Mouse (Mus musculus) forebrain, embryonic 14.5 days (tissue): ENCODE results near the gene Il1rapl2. TPM values are rescaled to one million over a fixed set of nuclear protein-coding genes. Genes with fewer than 3 reads are reported as not detected.

Source experiments
- ATAC-seq: fragments of 200-750 bp; cut with Nextera tagmentation; 2 replicates; pipeline ENCODE4 v1.8.0; 2017; ENCODE audit warnings: mild to moderate bottlenecking, moderate library complexity
- DNase-seq: peaks from one replicate; pipeline ENCODE4 v3.0.0-alpha.2; 2015; ENCODE audit warnings: low spot score
- H3K27ac ChIP-seq: fragments of 300-500 bp; sonication (generic); 2 replicates; pipeline ENCODE4 v1.5.1; 2014; ENCODE audit warnings: low read depth, mild to moderate bottlenecking, control low read depth, low read length, moderate library complexity
- H3K27me3 ChIP-seq: fragments of 300-500 bp; sonication (generic); replicated peaks from 2 replicates; pipeline ENCODE4 v1.6.1; 2014; ENCODE audit warnings: low read length, control low read depth, mixed read lengths; ENCODE audit not compliant: control insufficient read depth, insufficient read depth
- H3K36me3 ChIP-seq: fragments of 300-500 bp; sonication (generic); 2 replicates; pipeline ENCODE4 v1.6.1; 2014; ENCODE audit warnings: low read length, control low read depth; ENCODE audit not compliant: control insufficient read depth, insufficient read depth
- H3K4me1 ChIP-seq: fragments of 300-500 bp; sonication (generic); 2 replicates; pipeline ENCODE4 v1.6.1; 2014; ENCODE audit warnings: antibody characterized with exemption, low read length, control low read depth; ENCODE audit not compliant: control insufficient read depth, insufficient read depth
- H3K4me2 ChIP-seq: fragments of 300-500 bp; sonication (generic); 2 replicates; pipeline ENCODE4 v1.6.1; 2014; ENCODE audit warnings: mild to moderate bottlenecking, control low read depth, low read length
- H3K4me3 ChIP-seq: fragments of 300-500 bp; sonication (generic); 2 replicates; pipeline ENCODE4 v1.5.1; 2014; ENCODE audit warnings: low read depth, low read length, control low read depth
- H3K9ac ChIP-seq: fragments of 300-500 bp; sonication (generic); 2 replicates; pipeline ENCODE4 v1.6.1; 2014; ENCODE audit warnings: mild to moderate bottlenecking, low read length, control low read depth, moderate library complexity
- H3K9me3 ChIP-seq: fragments of 300-500 bp; sonication (generic); replicated peaks from 2 replicates; pipeline ENCODE4 v1.6.1; 2016; ENCODE audit warnings: low read length, control low read depth, mixed read lengths; ENCODE audit not compliant: control insufficient read depth
- whole genome bisulfite sequencing: fragments of 180-500 bp; shearing (Covaris S2); extraction: QIAGEN DNeasy Blood & Tissue Kit; methylation state at CpG from one replicate; pipeline ENCODE4 v1.1.7; 2014; 5-methylcytosine and 5-hydroxymethylcytosine counted together
- polyA plus RNA-seq: library from polyadenylated mRNA; unstranded; fragments of >200 nt; fragmentation: Nextera tagmentation; extraction: Ambion mirVana; gene quantifications from 2 replicates; pipeline ENCODE4 v1.2.1, GENCODE M21; 2014

Il1rapl2 gene
- polyA plus RNA-seq, 1 experiment from 2014 or later, result 0.93 TPM

GRCm38 (mm10) chrX:138437939-138438338 is 867.5 kb downstream of the Il1rapl2 start:
- no peaks in the 10 kb centered on the region for H3K9me3 ChIP-seq
- 82% methylated on average over 3 of the region's 3 CpGs for WGBS

GRCm38 (mm10) chrX:138449856-138450255 is 879.4 kb downstream of the Il1rapl2 start:
- peak; percentile 69 for ATAC-seq
- WGBS, result 43% methylated on average over 2 of the region's 2 CpGs

More at GRCm38 (mm10) chrX:138437939-138438338, 867.5 kb downstream of the Il1rapl2 start:
- H3K27me3 ChIP-seq, result no peaks in the 10 kb centered on the region
- DNase-seq (no peak), ATAC-seq (no peak)
- H3K9ac ChIP-seq, result no peak overlapping the region
- H3K27ac ChIP-seq, result no peak overlapping the region
- no peak overlapping the region for H3K4me3 ChIP-seq
- no peaks in the 10 kb centered on the region for H3K4me1 ChIP-seq
- no peaks in the 10 kb centered on the region for H3K36me3 ChIP-seq
- no peak overlapping the region for H3K4me2 ChIP-seq

GRCm38 (mm10) chrX:138478488-138478887 is 908.1 kb downstream of the Il1rapl2 start:
- H3K27me3 ChIP-seq, result no peaks in the 10 kb centered on the region
- no peak overlapping the region for H3K27ac ChIP-seq
- H3K4me1 ChIP-seq, result no peaks in the 10 kb centered on the region
- H3K4me2 ChIP-seq, result no peak overlapping the region
- no peaks in the 10 kb centered on the region for H3K36me3 ChIP-seq
- WGBS, result 81% methylated on average over 3 of the region's 3 CpGs
- no peak overlapping the region for H3K9ac ChIP-seq
- ATAC-seq (no peak), DNase-seq (no peak)
- no peaks in the 10 kb centered on the region for H3K9me3 ChIP-seq
- H3K4me3 ChIP-seq, result no peak overlapping the region

More at GRCm38 (mm10) chrX:138449856-138450255, 879.4 kb downstream of the Il1rapl2 start:
- no peaks in the 10 kb centered on the region for H3K4me1 ChIP-seq
- DNase-seq, result peak; percentile 54
- no peak overlapping the region for H3K4me3 ChIP-seq
- no peak overlapping the region for H3K27ac ChIP-seq
- H3K9me3 ChIP-seq, result no peaks in the 10 kb centered on the region
- H3K9ac ChIP-seq, result no peak overlapping the region
- no peak overlapping the region for H3K4me2 ChIP-seq
- H3K27me3 ChIP-seq, result no peaks in the 10 kb centered on the region
- H3K36me3 ChIP-seq, result no peaks in the 10 kb centered on the region

GRCm38 (mm10) chrX:138500510-138500909 is 930.1 kb downstream of the Il1rapl2 start:
- no peak overlapping the region for H3K27ac ChIP-seq
- no peak for ATAC-seq

GRCm38 (mm10) chrX:138505049-138505448 is 934.6 kb downstream of the Il1rapl2 start:
- Histone ChIP-seq H3K4me3 (no peak overlapping the region), H3K27ac (no peak overlapping the region), H3K9ac (no peak overlapping the region), H3K36me3 (no peaks in the 10 kb centered on the region), H3K4me1 (no peaks in the 10 kb centered on the region), H3K27me3 (no peaks in the 10 kb centered on the region), H3K4me2 (no peak overlapping the region), H3K9me3 (no peaks in the 10 kb centered on the region)
- peak; percentile 4 for DNase-seq
- WGBS, result 62% methylated on average over 3 of the region's 3 CpGs
- ATAC-seq, result no peak

More at GRCm38 (mm10) chrX:138500510-138500909, 930.1 kb downstream of the Il1rapl2 start:
- Histone ChIP-seq H3K4me1 (no peaks in the 10 kb centered on the region), H3K9ac (no peak overlapping the region), H3K36me3 (no peaks in the 10 kb centered on the region), H3K9me3 (no peaks in the 10 kb centered on the region), H3K27me3 (no peaks in the 10 kb centered on the region), H3K4me2 (no peak overlapping the region), H3K4me3 (no peak overlapping the region)
- no peak for DNase-seq
- 86% methylated on average over 1 of the region's 1 CpGs for whole genome bisulfite sequencing

- no peak overlapping the region for H3K9ac ChIP-seq
- no peaks in the 10 kb centered on the region for H3K27me3 ChIP-seq
- ATAC-seq, result no peak
- WGBS, result 65% methylated on average over 3 of the region's 3 CpGs
- H3K4me3 ChIP-seq, result no peak overlapping the region
- H3K36me3 ChIP-seq, result no peaks in the 10 kb centered on the region
- H3K27ac ChIP-seq, result no peak overlapping the region
- DNase-seq, result no peak
- H3K9me3 ChIP-seq, result no peaks in the 10 kb centered on the region
- no peak overlapping the region for H3K4me2 ChIP-seq
- H3K4me1 ChIP-seq, result no peaks in the 10 kb centered on the region
These were observed 1049.7 kb downstream of the Il1rapl2 start for GRCm38 (mm10) chrX:138620106-138620505.

GRCm38 (mm10) chrX:138625311-138625710 is 1054.9 kb downstream of the Il1rapl2 start:
- Histone ChIP-seq H3K9ac (no peak overlapping the region), H3K36me3 (no peaks in the 10 kb centered on the region), H3K4me3 (no peak overlapping the region), H3K9me3 (no peaks in the 10 kb centered on the region), H3K27ac (no peak overlapping the region), H3K4me2 (no peak overlapping the region), H3K27me3 (no peaks in the 10 kb centered on the region), H3K4me1 (no peaks in the 10 kb centered on the region)
- DNase-seq (peak; percentile 13), ATAC-seq (no peak; the same call in 1 of the 2 replicates)

- no peak for ATAC-seq
These were observed 1152.0 kb downstream of the Il1rapl2 start for GRCm38 (mm10) chrX:138722372-138722771.

GRCm38 (mm10) chrX:138800958-138801357 is 1230.5 kb downstream of the Il1rapl2 start:
- DNase-seq, result no peak
- H3K27me3 ChIP-seq, result no peaks in the 10 kb centered on the region
- H3K4me2 ChIP-seq, result no peak overlapping the region
- H3K9ac ChIP-seq, result no peak overlapping the region
- WGBS, result 72% methylated on average over 3 of the region's 3 CpGs
- H3K4me3 ChIP-seq, result no peak overlapping the region
- H3K27ac ChIP-seq, result no peak overlapping the region
- H3K36me3 ChIP-seq, result no peaks in the 10 kb centered on the region
- H3K9me3 ChIP-seq, result no peaks in the 10 kb centered on the region
- no peak for ATAC-seq
- H3K4me1 ChIP-seq, result no peaks in the 10 kb centered on the region

More at GRCm38 (mm10) chrX:138722372-138722771, 1152.0 kb downstream of the Il1rapl2 start:
- Histone ChIP-seq H3K9me3 (no peaks in the 10 kb centered on the region), H3K9ac (no peak overlapping the region), H3K4me3 (no peak overlapping the region), H3K27ac (no peak overlapping the region), H3K27me3 (no peaks in the 10 kb centered on the region), H3K4me2 (no peak overlapping the region), H3K4me1 (no peaks in the 10 kb centered on the region), H3K36me3 (no peaks in the 10 kb centered on the region)
- DNase-seq, result no peak
- WGBS, result 37% methylated on average over 1 of the region's 1 CpGs
